ENCODE assay signal across 15 mouse cellular contexts in genomic region chr4:73506860-73507259, GRCm38 (mm10).
"Had no signal": no experiment of that assay in that cellular context is flagged by ENCODE, and none has a peak within 500 bp of the region (broad histone marks: within the 10 kb centered on the region; RNA-seq: fewer than 3 reads in every experiment).

No protein-coding gene starts in this region.

- H3K4me3 ChIP-seq: neural tube, embryonic 12.5 days; neural tube, embryonic 13.5 days; neural tube, embryonic 15.5 days; stomach, embryonic 15.5 days had no signal

- DNase-seq: retina, postnatal 1 day; right cerebral cortex, adult 18-20 months; right cerebral cortex, postnatal 4 days; spleen, adult 18-20 months; thymus, adult 18-20 months; thymus, adult 2 months; thymus, postnatal 14 days; thymus, postnatal 25 days; thymus, postnatal 36 days; thymus, postnatal 4 days had no signal

- H3K27ac ChIP-seq: neural tube, embryonic 12.5 days; neural tube, embryonic 13.5 days; neural tube, embryonic 15.5 days; stomach, embryonic 15.5 days; stomach, postnatal 0 days had no signal
